Mouse (Mus musculus): ENCODE measurements around the gene Pxmp4.
A peak's percentile ranks its signal among the peaks of the same experiment; 100 is the strongest.

Gene Pxmp4

GRCm38 (mm10) chr2:154603638-154604153, at the start of gene Pxmp4:
TSS of gene Pxmp4 (minus strand) at chr2:154603708.
- peak; percentile 99 for DNase-seq

GRCm38 (mm10) chr2:154651363-154651762, 47.9 kb upstream of the Pxmp4 start, which contains the start of gene Chmp4b:
TSS of gene Chmp4b (plus strand) at chr2:154651705.
- DNase-seq, result peak; percentile 70 to 79

GRCm38 (mm10) chr2:154650404-154650803, 46.9 kb upstream of the Pxmp4 start:
- DNase-seq, result no peak

DNA sequence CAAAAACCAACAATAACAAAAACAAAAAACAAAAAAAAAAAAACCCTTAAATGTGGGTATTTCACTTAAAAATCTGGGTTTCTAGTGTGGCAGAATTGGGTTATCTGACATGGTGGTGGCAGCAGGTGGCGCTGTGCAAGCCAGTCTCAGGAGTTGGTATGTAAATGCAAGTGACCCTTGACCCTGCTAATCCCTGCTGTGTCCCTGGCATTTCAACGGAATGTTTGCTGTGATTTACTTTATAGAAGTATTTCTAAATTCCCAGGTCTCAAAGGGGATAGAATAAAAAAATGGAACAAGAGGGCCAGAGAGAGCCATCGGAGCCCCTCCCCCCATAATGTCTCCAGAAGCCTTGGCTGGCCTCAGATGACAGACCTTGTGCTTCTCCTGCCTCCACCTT, 44.6 kb upstream of the Pxmp4 start:
- DNase-seq, result peak; percentile 60 to 72

DNA sequence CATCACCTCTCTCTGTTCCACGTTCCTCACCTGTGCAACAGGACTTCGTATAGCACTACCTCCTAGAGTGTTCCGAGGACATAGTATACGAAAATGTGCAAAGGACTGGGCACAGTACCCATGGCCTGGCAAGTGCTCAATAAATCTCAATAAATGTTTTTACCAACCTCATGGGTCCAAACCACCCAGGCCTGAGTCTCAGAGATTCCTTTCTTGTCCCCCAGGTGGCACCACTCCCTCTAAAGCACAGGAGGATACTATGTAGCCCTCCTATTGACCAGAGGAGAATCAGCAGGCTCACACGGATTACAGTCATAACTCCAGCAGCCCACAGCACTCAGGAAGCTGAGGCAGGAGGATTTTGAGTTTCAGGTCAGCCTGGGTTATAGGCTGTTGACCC, 43.1 kb upstream of the Pxmp4 start:
- DNase-seq, result peak; percentile 44 to 54

DNA sequence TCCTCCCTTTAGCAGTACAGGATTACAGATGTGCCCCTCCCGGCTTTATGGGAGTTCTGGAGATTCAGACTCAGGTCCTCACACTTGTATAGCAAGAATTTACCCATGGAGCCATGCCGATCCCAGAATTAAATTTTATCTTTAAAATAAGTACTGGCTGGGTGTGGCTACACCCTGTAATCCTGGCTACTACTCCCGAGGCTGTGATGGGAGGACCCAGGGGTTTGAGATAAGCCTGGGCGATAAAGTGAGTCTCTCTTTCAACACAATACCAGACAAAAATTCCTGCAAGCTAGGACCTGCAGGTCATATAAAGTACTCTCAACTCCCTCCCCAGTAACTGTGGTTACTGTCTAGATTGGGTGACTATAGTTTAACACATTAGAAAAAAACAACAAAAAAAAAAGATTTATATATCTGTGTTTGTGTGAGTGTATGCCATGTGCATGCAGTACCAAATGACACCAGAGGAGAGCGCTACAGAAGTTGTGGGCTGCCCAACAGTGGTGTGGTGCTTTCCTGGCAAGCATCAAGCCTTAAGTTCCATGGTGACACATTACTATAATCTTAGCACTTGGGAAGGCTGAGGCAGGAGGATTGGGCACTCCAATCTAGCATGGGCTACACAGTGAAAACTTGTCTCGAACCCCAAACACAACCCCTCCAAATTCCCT, 39.3 kb upstream of the Pxmp4 start:
- DNase-seq, result no peak

GRCm38 (mm10) chr2:154642005-154642459, 38.5 kb upstream of the Pxmp4 start:
- peak in 1 of 2 experiments; percentile 36 for DNase-seq

DNA sequence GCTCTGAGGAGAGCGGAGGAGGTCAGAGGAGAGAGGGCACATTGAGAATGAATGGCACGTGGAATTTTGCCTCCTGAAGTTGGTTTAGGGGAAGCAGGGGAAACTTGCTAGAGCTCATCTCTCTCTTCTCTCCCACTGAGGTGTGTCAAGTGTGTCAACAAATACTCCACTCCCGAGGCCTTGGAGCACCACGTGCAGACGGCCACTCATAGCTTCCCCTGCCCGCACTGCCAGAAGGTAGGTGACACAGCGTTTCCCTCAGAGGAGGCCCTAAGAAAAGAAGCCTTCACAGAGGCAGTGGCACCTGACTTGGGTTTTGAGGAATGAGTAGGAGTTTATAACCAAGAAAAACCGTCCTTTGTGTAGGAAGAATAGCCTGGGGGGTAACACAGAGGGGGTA, 37.7 kb upstream of the Pxmp4 start:
- no peak for DNase-seq

DNA sequence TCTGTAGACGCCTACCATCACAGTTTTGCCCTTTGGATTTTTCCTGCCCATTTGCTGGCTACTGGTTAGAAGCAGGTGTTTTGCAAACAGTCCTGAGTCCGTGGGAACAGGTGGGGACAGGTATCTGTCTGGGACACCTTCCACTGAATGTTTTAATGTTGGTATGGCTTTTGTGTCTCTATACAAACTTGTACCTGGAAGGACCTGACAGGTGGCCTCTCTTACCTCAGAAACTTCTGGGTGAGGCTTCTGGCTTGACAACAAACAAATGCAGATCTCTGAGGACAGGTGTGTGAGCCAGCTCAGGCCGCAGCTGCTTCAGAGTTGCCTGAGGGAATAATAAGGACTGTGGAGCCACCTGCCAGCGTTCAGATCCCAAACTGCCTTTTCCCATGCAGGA, 35.6 kb upstream of the Pxmp4 start:
- DNase-seq, result no peak

GRCm38 (mm10) chr2:154638521-154638920, 35.0 kb upstream of the Pxmp4 start:
- DNase-seq, result no peak

GRCm38 (mm10) chr2:154635826-154636225, 32.3 kb upstream of the Pxmp4 start:
- no peak for DNase-seq

DNA sequence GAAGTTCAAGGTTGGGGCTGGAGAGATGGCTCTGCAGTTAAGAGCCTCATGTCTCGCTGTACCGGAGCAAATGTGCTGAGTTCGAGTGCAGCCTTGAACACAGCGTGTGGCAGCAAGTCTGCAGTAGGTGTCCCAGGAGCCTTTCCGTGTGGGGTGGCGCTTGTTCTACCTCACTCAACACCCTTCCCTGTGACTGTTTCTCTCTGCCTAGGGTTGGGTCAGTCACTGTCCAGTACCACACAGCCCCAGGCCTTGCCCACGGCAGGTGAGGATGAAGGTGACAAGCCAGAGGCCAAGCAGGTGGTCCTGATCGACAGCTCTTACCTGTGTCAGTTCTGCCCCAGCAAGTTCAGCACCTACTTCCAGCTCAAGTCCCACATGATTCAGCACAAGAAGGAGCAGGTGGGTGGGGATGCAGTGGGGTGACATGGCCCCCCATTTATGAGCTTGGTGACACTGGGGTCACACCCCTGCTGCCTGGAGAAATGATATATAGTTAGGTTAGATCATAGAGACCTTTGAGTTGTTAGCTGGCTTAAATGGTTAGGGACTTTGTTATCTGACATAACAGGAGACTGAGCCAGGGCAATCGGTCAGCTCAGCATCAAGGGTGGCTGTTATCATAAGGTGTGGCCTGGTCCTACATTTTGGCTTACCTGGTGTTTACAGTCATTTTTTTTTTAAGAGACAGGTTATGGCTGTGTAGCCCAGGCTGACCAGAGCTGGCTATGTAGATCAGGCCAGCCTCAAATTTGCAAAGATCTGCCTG, 30.6 kb upstream of the Pxmp4 start:
- no peak for DNase-seq

DNA sequence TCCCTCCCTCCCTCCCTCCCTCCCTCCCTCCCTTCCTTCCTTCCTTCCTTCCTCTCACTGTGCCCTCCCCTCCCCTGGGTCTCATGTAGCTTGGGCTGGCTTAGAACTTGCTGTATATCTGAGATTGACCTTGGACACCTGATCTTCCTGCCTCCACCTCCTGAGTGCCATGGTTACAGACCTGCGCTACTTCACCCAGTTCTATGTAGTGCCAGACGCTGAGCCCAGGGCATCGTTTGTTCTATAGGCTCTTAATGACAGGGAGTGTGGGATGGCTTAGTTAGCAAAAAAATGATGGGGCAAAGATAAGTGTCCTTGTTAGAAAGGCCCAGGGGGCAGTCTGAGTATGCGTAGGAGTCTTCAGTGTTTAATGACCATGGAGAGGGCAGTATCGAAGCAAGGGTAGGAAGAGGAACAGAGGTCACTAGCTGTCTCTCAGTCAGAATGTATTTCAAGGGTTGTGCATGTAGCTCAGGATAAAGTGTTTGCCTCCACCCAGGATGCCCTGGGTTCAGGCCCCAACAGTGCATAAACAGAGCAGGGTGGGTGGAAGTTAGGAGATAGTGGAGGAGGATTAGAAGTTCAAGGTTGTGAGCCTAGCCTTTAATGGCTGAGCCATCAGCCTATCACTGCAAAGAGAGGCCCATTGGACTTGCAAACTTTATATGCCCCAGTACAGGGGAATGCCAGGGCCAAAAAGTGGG, 29.7 kb upstream of the Pxmp4 start:
- DNase-seq, result no peak

DNA sequence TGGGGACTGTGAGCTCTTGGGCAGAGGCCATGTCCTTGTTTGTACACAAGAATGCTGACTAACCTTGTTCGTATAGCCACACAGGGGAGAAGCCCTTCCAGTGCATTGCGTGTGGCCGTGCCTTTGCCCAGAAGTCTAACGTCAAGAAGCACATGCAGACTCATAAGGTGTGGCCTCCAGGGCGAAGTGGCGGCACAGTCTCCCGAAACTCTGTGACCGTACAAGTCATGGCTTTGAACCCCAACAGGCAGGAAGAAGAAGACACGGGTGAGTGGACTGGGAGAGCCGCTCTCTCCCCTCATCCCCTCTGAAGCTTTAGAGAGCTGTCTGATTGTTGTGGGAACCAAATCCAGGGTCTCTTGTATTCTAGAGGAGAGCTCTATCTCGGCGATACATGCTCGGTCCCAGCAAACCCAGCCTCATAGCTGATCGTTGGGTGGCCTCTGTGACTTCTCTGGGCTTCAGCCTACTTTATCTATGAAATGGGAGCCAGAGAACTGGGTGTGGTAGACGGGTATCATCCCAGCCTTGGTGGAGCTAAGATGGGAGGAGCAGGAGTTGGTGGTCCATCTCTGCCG, 28.8 kb upstream of the Pxmp4 start:
- DNase-seq, result no peak

DNA sequence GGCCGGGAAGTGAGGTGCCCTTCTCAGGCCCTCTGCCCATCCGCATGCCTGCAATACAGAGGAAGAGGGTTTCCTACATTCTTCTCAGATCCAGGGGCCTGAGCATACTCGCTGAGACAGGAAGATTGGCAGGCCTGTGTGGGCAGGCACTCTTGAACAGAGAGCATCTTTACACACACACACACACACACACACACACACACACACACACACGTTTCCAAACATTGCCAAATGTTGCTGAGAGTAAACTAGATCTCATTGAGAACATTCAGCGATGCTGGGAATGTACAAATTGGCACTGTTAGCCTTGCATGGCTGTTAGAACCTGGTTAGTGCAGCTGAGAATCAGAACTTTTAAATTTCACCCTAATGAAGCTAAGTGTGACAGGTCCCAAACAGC, 27.0 kb upstream of the Pxmp4 start:
- DNase-seq, result no peak

DNA sequence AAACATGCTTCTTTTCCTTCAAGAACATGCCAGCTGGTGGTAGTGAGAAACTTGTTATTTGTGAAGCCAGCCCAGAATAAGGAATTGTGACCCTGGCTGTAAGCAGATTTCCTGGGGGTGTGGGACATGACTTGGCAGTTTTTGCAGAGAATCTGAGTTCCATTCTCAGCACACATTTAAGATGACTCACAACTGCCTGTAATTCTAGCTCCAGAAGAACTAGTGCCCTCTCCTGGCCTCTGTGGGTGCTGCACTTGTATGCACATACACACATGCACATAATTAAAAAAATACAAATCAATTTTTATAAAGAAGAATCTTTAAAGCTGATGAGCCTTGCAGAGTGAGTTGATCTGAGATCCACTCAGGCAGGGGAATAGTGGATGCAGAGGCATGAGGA, 20.6 kb upstream of the Pxmp4 start:
- no peak for DNase-seq

GRCm38 (mm10) chr2:154621684-154622083, 18.2 kb upstream of the Pxmp4 start:
- DNase-seq, result peak in 1 of 2 experiments; percentile 33

- DNase-seq, result no peak
Measured at GRCm38 (mm10) chr2:154617061-154617460, 13.6 kb upstream of the Pxmp4 start.

GRCm38 (mm10) chr2:154615674-154616073, 12.2 kb upstream of the Pxmp4 start:
- no peak for DNase-seq

GRCm38 (mm10) chr2:154614841-154615576, 11.5 kb upstream of the Pxmp4 start:
- DNase-seq, result peak in 1 of 2 experiments; percentile 24

- DNase-seq, result peak; percentile 92 to 96
Measured at GRCm38 (mm10) chr2:154613118-154614115, 9.9 kb upstream of the Pxmp4 start, which contains the start of the genes Zfp341 and 4930519P11Rik. TSS of gene Zfp341 (plus strand) at chr2:154613297. TSS of gene 4930519P11Rik (minus strand) at chr2:154613437.
